Mouse (Mus musculus) forebrain, embryonic 10.5 days (tissue): ENCODE data around the gene Lig3. TPM values are rescaled to one million over a fixed set of nuclear protein-coding genes. Genes with fewer than 3 reads are reported as not detected.

Experiments
- DNase-seq: peaks from one replicate; pipeline ENCODE4 v3.0.0-alpha.2; 2017; ENCODE audit warnings: low spot score; ENCODE audit errors: extremely low spot score
- H3K27ac ChIP-seq: fragments of 300-500 bp; sonication (generic); 2 replicates; pipeline ENCODE4 v1.5.1; 2016; ENCODE audit warnings: mild to moderate bottlenecking
- H3K27me3 ChIP-seq: fragments of 300-500 bp; sonication (generic); 2 replicates; pipeline ENCODE4 v1.6.1; 2016; ENCODE audit warnings: mild to moderate bottlenecking; ENCODE audit not compliant: poor library complexity, severe bottlenecking
- H3K36me3 ChIP-seq: fragments of 300-500 bp; sonication (generic); replicated peaks from 2 replicates; pipeline ENCODE4 v1.6.1; 2016; ENCODE audit warnings: mild to moderate bottlenecking, moderate library complexity
- H3K4me1 ChIP-seq: fragments of 300-500 bp; sonication (generic); 2 replicates; pipeline ENCODE4 v1.6.1; 2016
- H3K4me3 ChIP-seq: fragments of 300-500 bp; sonication (generic); 2 replicates; pipeline ENCODE4 v1.5.1; 2016; ENCODE audit warnings: mild to moderate bottlenecking, moderate library complexity
- H3K9me3 ChIP-seq: fragments of 300-500 bp; sonication (generic); 2 replicates; pipeline ENCODE4 v1.6.1; 2016; ENCODE audit warnings: mild to moderate bottlenecking, moderate library complexity
- WGBS: fragments of 180-500 bp; shearing (Covaris S2); methylation state at CpG from one replicate; pipeline ENCODE4 v1.1.7; 2016; 5-methylcytosine and 5-hydroxymethylcytosine counted together
- polyA plus RNA-seq: library from polyadenylated mRNA; unstranded; fragments of >200 nt; fragmentation: Nextera tagmentation; extraction: Ambion mirVana; gene quantifications from 2 replicates; pipeline ENCODE4 v1.2.1, GENCODE M21; 2016

The Lig3 gene
- polyA plus RNA-seq, 1 experiment from 2014 or later = 50.3 TPM

GRCm38 (mm10) chr11:82835616-82836432, 54.9 kb downstream of the Lig3 start:
- no peak for DNase-seq
- Histone ChIP-seq H3K27me3 (peaks cover 12% of the 10 kb centered on the region), H3K36me3 (no peaks in the 10 kb centered on the region), H3K27ac (peak overlapping the region; percentile 53; the same call in 1 of the 2 replicates), H3K4me3 (no peak overlapping the region), H3K9me3 (no peaks in the 10 kb centered on the region), H3K4me1 (peaks cover 60% of the 10 kb centered on the region)
- 75% methylated on average over 11 of the region's 11 CpGs for WGBS

DNA sequence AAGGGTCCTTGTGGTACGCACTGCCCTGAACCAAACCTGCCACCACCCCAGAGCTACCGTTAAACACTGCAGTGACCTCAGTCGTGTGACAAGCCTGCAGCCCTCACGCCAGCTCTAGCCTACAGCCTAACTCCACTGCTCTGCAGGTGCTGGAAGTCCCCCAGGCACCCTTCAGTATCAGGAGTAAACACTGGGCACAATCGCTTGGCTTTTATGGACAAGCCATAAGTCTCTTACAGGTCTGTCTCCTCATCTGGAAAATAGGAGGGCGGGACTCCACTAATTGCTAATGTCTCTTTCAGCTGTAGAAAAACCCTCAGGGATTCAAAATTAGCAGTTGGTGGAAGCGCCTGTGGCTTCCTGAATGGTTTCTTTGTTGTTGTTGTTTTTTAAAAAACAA, 56.3 kb downstream of the Lig3 start:
- Histone ChIP-seq H3K36me3 (no peaks in the 10 kb centered on the region), H3K9me3 (no peaks in the 10 kb centered on the region), H3K27me3 (peaks cover 12% of the 10 kb centered on the region), H3K4me1 (peaks cover 48% of the 10 kb centered on the region), H3K4me3 (no peak overlapping the region; the same call in 1 of the 2 replicates), H3K27ac (peak overlapping the region; percentile 60; the same call in 1 of the 2 replicates)
- 33% methylated on average over 7 of the region's 7 CpGs for WGBS
- no peak for DNase-seq

DNA sequence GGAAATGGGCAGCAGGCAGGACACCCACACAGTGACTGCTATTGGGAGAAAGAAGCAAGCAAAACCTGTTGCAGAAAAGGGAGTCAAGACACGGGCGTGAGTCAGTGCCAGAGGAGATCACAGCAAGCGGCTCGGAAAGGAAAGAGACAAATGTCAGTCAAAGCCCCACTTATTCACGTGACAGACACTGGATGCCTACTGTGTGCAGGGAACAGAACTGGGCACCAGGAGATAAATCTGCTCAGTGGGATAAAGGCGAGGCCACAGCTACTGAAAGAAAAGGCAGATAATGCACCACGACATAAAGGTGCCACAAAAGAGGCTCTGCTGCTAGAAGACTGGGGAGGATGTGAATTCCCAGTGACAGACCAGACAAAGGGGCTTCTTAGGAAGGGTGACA, 56.9 kb downstream of the Lig3 start:
- no peaks in the 10 kb centered on the region for H3K36me3 ChIP-seq
- no peaks in the 10 kb centered on the region for H3K9me3 ChIP-seq
- H3K4me3 ChIP-seq = peak overlapping the region; percentile 26; the same call in 1 of the 2 replicates
- 19% methylated on average over 7 of the region's 7 CpGs for WGBS
- peaks cover 8% of the 10 kb centered on the region for H3K27me3 ChIP-seq
- no peak for DNase-seq
- H3K27ac ChIP-seq = peak overlapping the region; percentile 42
- peaks cover 48% of the 10 kb centered on the region for H3K4me1 ChIP-seq

DNA sequence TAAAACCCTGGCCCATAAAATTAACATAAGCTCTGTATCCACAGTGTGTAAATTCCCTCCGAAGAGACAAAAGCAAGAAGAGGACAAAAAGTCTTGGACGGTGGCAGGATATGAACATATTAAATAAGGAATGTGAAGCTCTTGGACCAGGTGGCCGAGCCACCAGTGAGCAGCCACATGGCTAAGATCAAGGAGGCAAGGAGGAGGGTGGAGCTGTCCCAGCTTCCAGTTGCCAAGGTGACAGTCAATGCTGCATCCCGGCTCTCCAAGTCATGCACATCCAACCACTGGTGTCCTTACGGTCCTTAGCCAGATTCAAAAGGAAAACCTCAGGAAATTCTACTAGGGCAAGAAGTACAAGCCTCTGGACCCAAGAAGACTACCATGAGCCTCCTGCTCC, 57.6 kb downstream of the Lig3 start:
- H3K4me3 ChIP-seq = no peak overlapping the region
- DNase-seq = no peak
- H3K36me3 ChIP-seq = no peaks in the 10 kb centered on the region
- no peaks in the 10 kb centered on the region for H3K9me3 ChIP-seq
- H3K4me1 ChIP-seq = peaks cover 48% of the 10 kb centered on the region
- peaks cover 6% of the 10 kb centered on the region for H3K27me3 ChIP-seq
- 73% methylated on average over 5 of the region's 5 CpGs for WGBS
- H3K27ac ChIP-seq = no peak overlapping the region

- 77% methylated on average over 11 of the region's 11 CpGs for WGBS
- peak overlapping the region; percentile 25; the same call in 1 of the 2 replicates for H3K4me3 ChIP-seq
- DNase-seq = no peak
- peak overlapping the region; percentile 76 for H3K27ac ChIP-seq
- peaks cover 48% of the 10 kb centered on the region for H3K4me1 ChIP-seq
- no peaks in the 10 kb centered on the region for H3K9me3 ChIP-seq
- peaks cover 25% of the 10 kb centered on the region for H3K27me3 ChIP-seq
- no peaks in the 10 kb centered on the region for H3K36me3 ChIP-seq
These were observed 64.0 kb downstream of the Lig3 start for GRCm38 (mm10) chr11:82844771-82845414.

DNA sequence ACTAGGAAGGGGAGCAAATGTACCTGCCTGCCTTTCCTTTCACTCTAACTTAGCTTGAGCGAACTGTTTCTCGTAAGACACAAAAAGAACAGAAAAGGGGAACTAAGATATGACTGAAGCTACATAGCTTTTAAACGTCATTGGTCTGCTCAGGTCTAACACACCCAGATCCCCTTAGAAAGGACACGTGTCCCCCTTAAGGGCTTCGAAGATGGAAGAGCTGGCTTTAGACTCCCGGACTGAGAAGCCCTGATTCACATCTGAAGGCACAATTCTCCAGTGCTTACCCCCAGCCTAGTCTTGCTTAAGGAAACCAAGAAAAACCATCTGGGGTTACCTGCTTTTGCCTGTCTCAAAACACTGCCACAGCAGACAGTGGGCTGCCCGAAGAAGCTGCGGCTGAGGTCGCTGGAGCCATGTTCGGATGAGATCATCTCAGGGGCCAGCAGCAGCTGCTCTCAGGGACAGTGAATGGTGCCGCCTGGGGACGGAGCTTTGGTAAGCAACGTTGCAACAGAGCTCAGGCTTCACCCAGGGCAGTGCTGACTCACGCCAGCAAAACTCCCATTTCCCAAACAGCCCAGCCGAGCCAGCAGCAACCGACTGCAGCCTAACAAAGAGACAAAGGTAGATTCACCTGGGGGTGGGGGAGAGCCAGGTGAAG, 64.6 kb downstream of the Lig3 start:
- peak overlapping the region; percentile 76 for H3K27ac ChIP-seq
- WGBS = 29% methylated on average over 16 of the region's 16 CpGs
- no peaks in the 10 kb centered on the region for H3K36me3 ChIP-seq

GRCm38 (mm10) chr11:82846079-82846436, 65.2 kb downstream of the Lig3 start:
- no peaks in the 10 kb centered on the region for H3K36me3 ChIP-seq
- H3K9me3 ChIP-seq = no peaks in the 10 kb centered on the region
- WGBS = 26% methylated on average over 4 of the region's 4 CpGs
- peak overlapping the region; percentile 76 for H3K27ac ChIP-seq
- H3K4me3 ChIP-seq = peak overlapping the region; percentile 25
- DNase-seq = no peak
- peaks cover 25% of the 10 kb centered on the region for H3K27me3 ChIP-seq
- peaks cover 51% of the 10 kb centered on the region for H3K4me1 ChIP-seq

More for the DNA sequence above, 64.6 kb downstream of the Lig3 start:
- no peaks in the 10 kb centered on the region for H3K9me3 ChIP-seq
- DNase-seq = peak; percentile 51
- H3K4me3 ChIP-seq = peak overlapping the region; percentile 25
- H3K27me3 ChIP-seq = peaks cover 25% of the 10 kb centered on the region
- peaks cover 49% of the 10 kb centered on the region for H3K4me1 ChIP-seq

GRCm38 (mm10) chr11:82846938-82847337, 66.0 kb downstream of the Lig3 start:
- no peak for DNase-seq
- Histone ChIP-seq H3K4me3 (no peak overlapping the region), H3K36me3 (no peaks in the 10 kb centered on the region), H3K9me3 (no peaks in the 10 kb centered on the region), H3K27me3 (peaks cover 25% of the 10 kb centered on the region), H3K27ac (peak overlapping the region; percentile 31), H3K4me1 (peaks cover 52% of the 10 kb centered on the region)
- 66% methylated on average over 3 of the region's 3 CpGs for WGBS

DNA sequence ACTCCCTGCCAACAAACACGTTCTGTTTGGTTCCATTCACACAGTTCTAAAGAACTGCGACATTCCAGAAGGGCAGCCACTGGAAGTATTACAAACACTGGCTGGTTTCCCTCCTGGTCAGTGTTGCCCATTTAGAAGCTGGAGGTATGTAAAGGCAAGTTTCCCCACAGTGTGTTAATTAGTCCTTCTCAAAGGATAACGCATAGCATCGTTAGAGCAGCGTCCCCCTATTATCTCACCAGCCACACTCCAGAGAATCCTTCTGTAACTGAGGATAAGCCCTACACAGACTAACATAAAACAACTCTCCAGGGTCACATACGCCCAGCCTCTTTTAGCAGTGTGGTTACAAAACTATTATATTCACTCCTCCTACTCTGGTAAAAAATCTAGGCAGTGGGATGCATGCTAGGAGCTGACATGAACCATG, 66.7 kb downstream of the Lig3 start:
- Histone ChIP-seq H3K4me1 (peaks cover 52% of the 10 kb centered on the region), H3K36me3 (no peaks in the 10 kb centered on the region), H3K27me3 (peaks cover 25% of the 10 kb centered on the region), H3K27ac (peak overlapping the region; percentile 31; the same call in 1 of the 2 replicates), H3K9me3 (no peaks in the 10 kb centered on the region), H3K4me3 (no peak overlapping the region)
- no peak for DNase-seq
- WGBS = 20% methylated on average over 6 of the region's 6 CpGs

DNA sequence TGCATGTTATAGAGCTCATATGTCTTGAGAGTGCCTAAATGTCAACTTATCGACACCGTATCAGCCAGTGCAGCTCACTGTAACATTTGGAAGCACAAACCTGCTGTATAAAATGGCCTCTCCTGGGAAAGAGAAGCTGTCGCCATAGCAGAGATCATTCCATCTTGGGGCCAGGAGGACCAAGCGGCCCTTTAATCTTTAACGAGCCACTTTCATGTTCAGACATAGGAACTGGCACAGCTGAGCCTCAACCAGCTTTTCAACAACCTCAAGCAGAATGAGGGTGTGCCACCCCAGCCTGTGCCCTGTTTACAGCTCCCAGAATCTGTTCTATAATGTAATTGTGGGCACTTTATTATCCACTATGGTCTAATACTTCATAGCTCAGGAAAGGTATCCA, 69.4 kb downstream of the Lig3 start:
- H3K4me3 ChIP-seq = no peak overlapping the region
- 75% methylated on average over 5 of the region's 5 CpGs for WGBS
- H3K4me1 ChIP-seq = peaks cover 44% of the 10 kb centered on the region
- H3K9me3 ChIP-seq = no peaks in the 10 kb centered on the region
- peaks cover 10% of the 10 kb centered on the region for H3K27me3 ChIP-seq
- no peaks in the 10 kb centered on the region for H3K36me3 ChIP-seq
- no peak for DNase-seq
- H3K27ac ChIP-seq = peak overlapping the region; percentile 40; the same call in 1 of the 2 replicates

GRCm38 (mm10) chr11:82852115-82852514, 71.2 kb downstream of the Lig3 start:
- H3K4me3 ChIP-seq = no peak overlapping the region
- H3K27me3 ChIP-seq = no peaks in the 10 kb centered on the region
- no peak for DNase-seq
- H3K9me3 ChIP-seq = no peaks in the 10 kb centered on the region
- H3K27ac ChIP-seq = no peak overlapping the region
- WGBS = 90% methylated on average over 11 of the region's 11 CpGs
- no peaks in the 10 kb centered on the region for H3K36me3 ChIP-seq
- H3K4me1 ChIP-seq = peaks cover 37% of the 10 kb centered on the region

- no peak for DNase-seq
- no peak overlapping the region for H3K27ac ChIP-seq
- H3K36me3 ChIP-seq = no peaks in the 10 kb centered on the region
- peaks cover 33% of the 10 kb centered on the region for H3K4me1 ChIP-seq
- no peak overlapping the region for H3K4me3 ChIP-seq
- no peaks in the 10 kb centered on the region for H3K9me3 ChIP-seq
- WGBS = 83% methylated on average over 10 of the region's 10 CpGs
- no peaks in the 10 kb centered on the region for H3K27me3 ChIP-seq
These were observed 71.6 kb downstream of the Lig3 start for GRCm38 (mm10) chr11:82852540-82852939.
